Mouse (Mus musculus) spleen, adult 2 months (tissue): ENCODE data around the gene Sub1. TPM values are rescaled to one million over a fixed set of nuclear protein-coding genes. Genes with fewer than 3 reads are reported as not detected.

Source experiments
- DNase-seq, 2 experiments: peaks; one replicate each; pipeline versions ENCODE4 v3.0.0 to v3.0.0-alpha.2; 2012 to 2021; ENCODE audit warnings: low spot score in 2 of 2, low read depth in 1 of 2
- H3K27ac ChIP-seq: fragments of 200-500 bp; 2 replicates; pipeline ENCODE4 v1.5.1; 2012; ENCODE audit warnings: low read length, inconsistent platforms; ENCODE audit not compliant: insufficient read depth
- H3K27me3 ChIP-seq: fragments of 200-500 bp; 2 replicates; pipeline ENCODE4 v1.6.1; 2012; ENCODE audit warnings: mild to moderate bottlenecking, moderate library complexity, low read length, inconsistent platforms; ENCODE audit not compliant: control insufficient read depth, insufficient read depth
- H3K36me3 ChIP-seq: fragments of 200-500 bp; 2 replicates; pipeline ENCODE4 v1.6.1; 2012; ENCODE audit warnings: mild to moderate bottlenecking, low read length, inconsistent platforms; ENCODE audit not compliant: control insufficient read depth, insufficient read depth
- H3K4me1 ChIP-seq: fragments of 200-500 bp; 2 replicates; pipeline ENCODE4 v1.6.1; 2011; ENCODE audit warnings: inconsistent platforms; ENCODE audit not compliant: control insufficient read depth, insufficient read depth, insufficient read length
- H3K4me3 ChIP-seq: fragments of 200-500 bp; 2 replicates; pipeline ENCODE4 v1.5.1; 2011; ENCODE audit warnings: mild to moderate bottlenecking, inconsistent platforms; ENCODE audit not compliant: insufficient read depth, insufficient read length; ENCODE audit errors: extremely low read depth
- CTCF ChIP-seq: fragments of 200-500 bp; IDR thresholded peaks from 2 replicates; pipeline ENCODE4 v1.5.1; 2011; ENCODE audit warnings: mild to moderate bottlenecking, inconsistent platforms; ENCODE audit not compliant: insufficient read depth, insufficient read length, insufficient replicate concordance; ENCODE audit errors: extremely low read depth
- POLR2A ChIP-seq: fragments of 200-500 bp; IDR thresholded peaks from 2 replicates; pipeline ENCODE4 v1.6.1; 2011; ENCODE audit warnings: low read depth, low read length, inconsistent platforms
- WGBS: fragments of 180-500 bp; shearing (Covaris S2); methylation state at CpG from one replicate; pipeline ENCODE4 v1.1.7; 2018; 5-methylcytosine and 5-hydroxymethylcytosine counted together
- polyA plus RNA-seq: library from polyadenylated mRNA; depleted of rRNA; stranded (reverse); fragments of >200 nt; gene quantifications from 2 replicates; pipeline ENCODE4 v1.2.3, GENCODE M21; 2012; rRNA removed

Sub1 gene
- polyA plus RNA-seq, result 2.4 and 2.9 TPM in 2 replicates

GRCm38 (mm10) chr15:11996883-11997282 is at the start of gene Sub1:
Gene Sub1 (minus strand): TSS chr15:11996983.
- peak within 1 kb of the TSS; percentile 96 for H3K4me3 ChIP-seq
- H3K36me3 ChIP-seq, result peaks cover 2% of the 10 kb centered on the region; the same call in 1 of the 2 replicates
- DNase-seq, result no peak
- WGBS, result 88% methylated on average over 7 of the region's 7 CpGs
- no peak for TF ChIP-seq POLR2A
- no peak for TF ChIP-seq CTCF
- peak within 1 kb of the TSS; percentile 91 for H3K27ac ChIP-seq
- peaks cover 3% of the 10 kb centered on the region; the same call in 1 of the 2 replicates for H3K4me1 ChIP-seq
- no peaks in the 10 kb centered on the region for H3K27me3 ChIP-seq

GRCm38 (mm10) chr15:12040407-12040710 is 43.6 kb upstream of the Sub1 start:
- Histone ChIP-seq H3K36me3 (no peaks in the 10 kb centered on the region), H3K4me3 (no peak overlapping the region), H3K27ac (no peak overlapping the region), H3K4me1 (no peaks in the 10 kb centered on the region), H3K27me3 (no peaks in the 10 kb centered on the region)
- WGBS, result 85% methylated on average over 5 of the region's 5 CpGs
- TF ChIP-seq CTCF (no peak), POLR2A (no peak)
- DNase-seq, result no peak

- Histone ChIP-seq H3K4me1 (no peaks in the 10 kb centered on the region), H3K36me3 (no peaks in the 10 kb centered on the region), H3K27ac (no peak overlapping the region), H3K27me3 (no peaks in the 10 kb centered on the region), H3K4me3 (no peak overlapping the region)
- no peak for DNase-seq
- TF ChIP-seq CTCF (no peak), POLR2A (no peak)
- 92% methylated on average over 15 of the region's 15 CpGs for WGBS
Measured at GRCm38 (mm10) chr15:12039671-12040406, 43.1 kb upstream of the Sub1 start.

- 90% methylated on average over 10 of the region's 10 CpGs for WGBS
Measured at GRCm38 (mm10) chr15:12039256-12039655, 42.5 kb upstream of the Sub1 start.

GRCm38 (mm10) chr15:12037866-12038625 is 41.3 kb upstream of the Sub1 start:
- Histone ChIP-seq H3K4me1 (no peaks in the 10 kb centered on the region), H3K36me3 (no peaks in the 10 kb centered on the region), H3K27me3 (no peaks in the 10 kb centered on the region), H3K4me3 (no peak overlapping the region), H3K27ac (no peak overlapping the region)
- TF ChIP-seq POLR2A (no peak), CTCF (no peak)
- no peak for DNase-seq
- WGBS, result 81% methylated on average over 10 of the region's 10 CpGs

More at GRCm38 (mm10) chr15:12039256-12039655, 42.5 kb upstream of the Sub1 start:
- Histone ChIP-seq H3K27ac (no peak overlapping the region), H3K36me3 (no peaks in the 10 kb centered on the region), H3K4me1 (no peaks in the 10 kb centered on the region), H3K27me3 (no peaks in the 10 kb centered on the region), H3K4me3 (no peak overlapping the region)
- TF ChIP-seq CTCF, result no peak
- no peak for TF ChIP-seq POLR2A
- no peak for DNase-seq

GRCm38 (mm10) chr15:12037217-12037616 is 40.4 kb upstream of the Sub1 start:
- Histone ChIP-seq H3K4me1 (no peaks in the 10 kb centered on the region), H3K4me3 (no peak overlapping the region), H3K27me3 (no peaks in the 10 kb centered on the region), H3K27ac (no peak overlapping the region), H3K36me3 (no peaks in the 10 kb centered on the region)
- DNase-seq, result peak; percentile 42 to 53
- 42% methylated on average over 7 of the region's 7 CpGs for WGBS
- TF ChIP-seq POLR2A (no peak), CTCF (peak; percentile 69; the same call in 1 of the 2 replicates)
